Mouse (Mus musculus): ENCODE data around the gene Cnnm2. TPM values are rescaled to one million over a fixed set of nuclear protein-coding genes. Genes with fewer than 3 reads are reported as not detected.
A peak's percentile ranks its signal among the peaks of the same experiment; 100 is the strongest.
"Not testable (repeated sequence)": the region's sequence is repeated elsewhere in the genome, so short reads cannot be mapped to it uniquely, and the experiment has no call there.

The Cnnm2 gene
- total RNA-seq, 1 experiment from 2014 or later: 8.4 TPM

DNA sequence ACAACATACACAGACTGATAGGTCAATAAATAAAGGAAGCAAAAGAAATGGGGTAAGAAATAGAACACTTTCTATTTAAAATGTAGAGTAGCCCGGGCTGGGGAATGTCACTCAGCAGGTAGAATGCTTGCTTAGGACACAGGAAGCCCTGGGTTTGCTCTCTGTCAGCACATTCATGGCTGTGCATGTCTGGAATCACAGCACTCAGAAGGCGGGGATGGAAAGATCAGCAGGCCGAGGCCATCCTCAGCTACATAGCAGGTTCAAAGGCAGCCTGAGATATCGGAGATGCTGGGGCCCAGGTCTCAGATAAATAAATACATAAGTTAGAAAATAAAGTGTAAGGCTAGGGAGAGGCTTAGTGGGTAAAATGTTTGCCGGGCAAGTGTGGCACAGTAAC is 9.2 kb upstream of the Cnnm2 start:
- no peak for ATAC-seq (replicated peaks in 1 of 2; ENCODE audit: insufficient read depth in 1 of 2, low FRiP score in 2 of 2, low TSS enrichment in 1 of 2, low read depth in 1 of 2, poor library complexity in 2 of 2, severe bottlenecking in 2 of 2)

DNA sequence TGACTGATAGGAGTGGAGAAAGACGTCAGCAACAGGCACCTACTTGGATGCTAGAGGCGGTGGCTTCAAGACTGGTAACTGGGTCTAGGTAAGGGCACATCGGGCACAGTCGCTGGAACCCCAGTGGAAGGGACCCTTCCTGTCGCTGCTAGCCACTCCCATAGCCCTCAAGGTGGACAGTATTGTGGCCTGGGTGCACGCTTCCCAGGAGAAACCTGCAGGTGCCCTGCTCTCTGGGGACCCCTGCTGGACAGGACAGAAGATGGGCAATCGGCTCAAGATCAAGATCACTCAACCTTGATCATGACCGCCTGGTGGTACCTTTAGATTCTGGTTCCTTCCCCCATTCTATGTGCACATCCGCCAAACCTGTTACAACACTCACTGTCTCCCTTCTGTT is 6.3 kb upstream of the Cnnm2 start:
- peak; percentile 37 to 48; a peak in 2 of 4 replicates for ATAC-seq (replicated peaks in 1 of 2; ENCODE audit: insufficient read depth in 1 of 2, low FRiP score in 2 of 2, low TSS enrichment in 1 of 2, low read depth in 1 of 2, poor library complexity in 2 of 2, severe bottlenecking in 2 of 2)

DNA sequence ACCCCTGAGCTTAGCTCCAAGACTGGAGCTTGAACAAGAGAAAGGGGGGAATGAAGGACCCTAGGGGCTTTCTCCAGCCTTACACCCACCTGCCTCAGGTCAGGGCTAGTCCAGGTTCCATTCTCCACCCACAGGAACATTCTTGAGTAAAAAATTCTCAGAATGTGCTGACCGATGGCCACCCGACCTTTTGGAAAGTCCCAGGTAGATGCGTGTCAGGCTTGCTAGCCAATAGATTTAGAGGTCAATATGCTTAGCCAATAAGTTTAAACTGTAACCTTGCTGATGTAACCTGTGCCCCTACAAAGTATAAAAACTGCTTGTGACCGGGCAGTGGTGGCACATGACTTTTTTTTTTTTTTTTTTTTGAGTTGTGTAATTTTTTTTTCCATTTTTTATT is 5.2 kb upstream of the Cnnm2 start:
- ATAC-seq (replicated peaks in 1 of 2; ENCODE audit: insufficient read depth in 1 of 2, low FRiP score in 2 of 2, low TSS enrichment in 1 of 2, low read depth in 1 of 2, poor library complexity in 2 of 2, severe bottlenecking in 2 of 2): no peak

DNA sequence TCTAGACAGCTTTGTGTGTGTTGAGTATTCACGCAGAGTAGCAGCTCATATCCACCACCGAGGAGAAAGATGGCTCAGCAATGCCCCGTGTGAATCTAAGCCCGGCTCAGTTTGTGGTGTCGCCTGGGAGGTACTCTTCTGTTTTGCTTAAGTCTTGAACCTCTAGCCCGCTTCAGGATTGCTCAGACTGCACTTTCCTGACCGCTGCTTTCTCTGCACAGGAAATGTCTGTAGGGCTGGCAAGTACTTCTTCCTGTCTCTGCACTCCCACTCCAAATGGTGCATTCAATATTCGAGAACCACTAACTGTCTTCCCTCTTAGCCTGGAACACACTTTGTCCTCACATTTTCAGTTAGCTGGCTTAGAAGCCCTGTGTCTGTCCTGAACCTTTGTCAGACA is 2.3 kb upstream of the Cnnm2 start:
- ATAC-seq (replicated peaks in 1 of 2; ENCODE audit: insufficient read depth in 1 of 2, low FRiP score in 2 of 2, low TSS enrichment in 1 of 2, low read depth in 1 of 2, poor library complexity in 2 of 2, severe bottlenecking in 2 of 2): no peak; a peak in 1 of 4 replicates

DNA sequence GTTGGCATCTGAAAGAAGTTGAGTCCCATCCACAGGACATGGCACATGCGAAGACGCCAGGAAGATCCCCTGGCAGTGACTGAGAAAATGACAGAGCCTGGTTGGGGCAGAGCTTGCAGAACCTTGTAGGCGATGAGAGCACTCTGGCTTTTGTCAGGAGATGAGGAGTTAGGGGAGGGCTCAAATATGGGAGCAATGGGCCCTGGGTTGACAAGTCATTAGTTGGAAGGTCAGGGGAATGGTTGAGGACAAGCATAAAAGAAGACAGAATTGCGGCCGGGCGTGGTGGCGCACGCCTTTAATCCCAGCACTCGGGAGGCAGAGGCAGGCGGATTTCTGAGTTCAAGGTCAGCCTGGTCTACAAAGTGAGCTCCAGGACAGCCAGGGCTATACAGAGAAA is 1.5 kb upstream of the Cnnm2 start:
- not testable (repeated sequence) for ATAC-seq (replicated peaks in 1 of 2; ENCODE audit: insufficient read depth in 1 of 2, low FRiP score in 2 of 2, low TSS enrichment in 1 of 2, low read depth in 1 of 2, poor library complexity in 2 of 2, severe bottlenecking in 2 of 2)

DNA sequence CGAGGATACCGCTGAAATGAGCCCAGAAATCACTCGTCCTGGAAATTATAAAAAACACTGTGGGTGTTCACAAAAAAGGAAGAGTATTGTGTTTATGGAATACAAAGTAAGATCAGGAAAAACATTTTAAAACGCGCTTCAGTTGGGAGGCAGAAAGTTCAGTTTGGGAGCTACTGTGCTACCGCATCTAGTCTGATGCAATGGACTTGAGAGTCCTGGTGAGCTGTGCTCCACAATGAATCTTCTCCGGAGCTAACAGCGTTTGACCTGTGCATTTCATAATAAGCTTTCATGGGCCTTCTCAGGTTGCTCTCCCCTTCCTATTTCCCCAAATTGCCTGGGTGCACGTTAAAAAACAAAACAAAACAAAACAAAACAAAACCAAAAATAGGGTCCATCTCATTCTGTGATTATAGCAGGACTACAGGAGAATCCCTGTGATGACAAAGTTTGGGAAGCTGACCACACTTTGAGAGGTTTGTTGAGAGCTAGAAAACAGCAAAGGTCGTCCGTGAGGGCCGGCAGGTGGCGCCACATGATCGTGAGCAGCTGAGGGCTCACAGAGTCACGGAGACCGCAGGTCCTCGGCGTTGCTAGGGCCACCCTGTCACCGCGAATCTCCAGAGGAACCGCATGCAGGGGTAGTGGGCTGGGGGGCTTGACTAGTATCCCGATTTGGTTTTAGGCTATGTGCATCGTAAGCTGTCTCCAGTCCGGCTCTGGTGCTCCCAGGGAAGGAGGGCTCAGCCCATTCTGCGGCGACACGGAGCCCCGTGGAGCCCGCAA is 828 bp upstream of the Cnnm2 start:
- ATAC-seq (replicated peaks in 1 of 2; ENCODE audit: insufficient read depth in 1 of 2, low FRiP score in 2 of 2, low TSS enrichment in 1 of 2, low read depth in 1 of 2, poor library complexity in 2 of 2, severe bottlenecking in 2 of 2): peak; percentile 29 to 59; a peak in 3 of 4 replicates

DNA sequence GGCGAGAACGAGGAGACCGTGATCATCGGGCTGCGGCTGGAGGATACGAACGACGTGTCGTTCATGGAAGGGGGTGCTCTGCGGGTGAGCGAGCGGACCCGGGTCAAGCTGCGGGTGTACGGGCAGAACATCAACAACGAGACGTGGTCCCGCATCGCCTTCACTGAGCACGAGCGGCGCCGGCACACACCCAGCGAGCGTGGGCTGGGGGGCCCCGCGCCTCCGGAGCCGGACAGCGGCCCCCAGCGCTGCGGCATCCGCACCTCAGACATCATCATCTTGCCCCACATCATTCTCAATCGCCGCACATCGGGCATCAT is 535 bp downstream of the Cnnm2 start:
- ATAC-seq (replicated peaks in 1 of 2; ENCODE audit: insufficient read depth in 1 of 2, low FRiP score in 2 of 2, low TSS enrichment in 1 of 2, low read depth in 1 of 2, poor library complexity in 2 of 2, severe bottlenecking in 2 of 2): no peak

DNA sequence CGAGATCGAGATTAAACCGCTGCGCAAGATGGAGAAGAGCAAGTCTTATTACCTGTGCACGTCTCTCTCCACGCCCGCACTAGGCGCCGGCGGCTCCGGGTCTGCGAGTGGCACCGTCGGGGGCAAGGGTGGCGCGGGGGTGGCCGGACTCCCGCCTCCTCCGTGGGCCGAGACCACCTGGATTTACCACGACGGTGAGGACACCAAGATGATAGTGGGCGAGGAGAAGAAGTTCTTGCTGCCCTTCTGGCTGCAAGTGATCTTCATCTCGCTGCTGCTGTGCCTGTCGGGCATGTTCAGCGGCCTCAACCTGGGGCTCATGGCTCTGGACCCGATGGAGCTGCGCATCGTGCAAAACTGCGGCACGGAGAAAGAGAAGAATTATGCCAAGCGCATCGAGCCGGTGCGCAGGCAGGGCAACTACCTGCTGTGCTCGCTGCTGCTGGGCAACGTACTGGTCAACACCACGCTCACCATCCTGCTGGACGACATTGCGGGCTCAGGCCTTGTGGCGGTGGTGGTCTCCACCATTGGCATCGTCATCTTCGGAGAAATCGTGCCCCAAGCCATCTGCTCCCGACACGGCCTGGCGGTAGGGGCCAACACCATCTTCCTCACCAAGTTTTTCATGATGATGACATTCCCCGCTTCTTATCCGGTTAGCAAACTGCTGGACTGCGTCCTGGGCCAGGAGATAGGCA is 1.0 kb downstream of the Cnnm2 start:
- ATAC-seq (replicated peaks in 1 of 2; ENCODE audit: insufficient read depth in 1 of 2, low FRiP score in 2 of 2, low TSS enrichment in 1 of 2, low read depth in 1 of 2, poor library complexity in 2 of 2, severe bottlenecking in 2 of 2): no peak

DNA sequence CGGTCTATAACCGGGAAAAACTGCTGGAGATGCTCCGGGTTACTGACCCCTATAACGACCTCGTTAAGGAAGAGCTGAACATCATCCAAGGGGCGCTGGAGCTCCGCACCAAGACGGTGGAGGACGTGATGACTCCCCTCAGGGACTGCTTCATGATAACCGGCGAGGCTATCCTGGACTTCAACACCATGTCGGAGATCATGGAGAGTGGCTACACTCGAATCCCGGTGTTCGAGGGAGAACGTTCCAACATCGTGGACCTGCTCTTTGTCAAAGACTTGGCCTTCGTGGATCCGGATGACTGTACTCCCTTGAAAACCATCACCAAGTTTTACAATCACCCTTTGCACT is 1.6 kb downstream of the Cnnm2 start:
- ATAC-seq (replicated peaks in 1 of 2; ENCODE audit: insufficient read depth in 1 of 2, low FRiP score in 2 of 2, low TSS enrichment in 1 of 2, low read depth in 1 of 2, poor library complexity in 2 of 2, severe bottlenecking in 2 of 2): no peak

DNA sequence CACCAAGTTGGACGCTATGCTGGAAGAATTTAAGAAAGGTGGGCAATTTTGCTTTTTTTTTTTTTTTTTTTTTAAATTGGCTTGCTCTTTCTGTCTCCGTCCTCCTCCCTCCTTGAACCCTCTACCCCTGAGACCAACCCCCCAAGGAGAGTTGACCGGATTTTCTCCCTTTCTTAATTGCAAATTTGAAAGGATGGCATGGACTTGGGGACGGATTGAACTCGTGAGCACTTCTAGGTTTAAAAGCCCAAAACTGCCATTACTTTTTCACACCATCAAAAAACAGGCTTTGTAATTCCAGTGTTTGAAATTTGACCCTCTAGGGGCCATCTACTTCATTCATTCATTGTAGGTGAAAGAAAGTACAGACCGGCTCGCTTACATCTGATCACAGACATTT is 2.0 kb downstream of the Cnnm2 start:
- ATAC-seq (replicated peaks in 1 of 2; ENCODE audit: insufficient read depth in 1 of 2, low FRiP score in 2 of 2, low TSS enrichment in 1 of 2, low read depth in 1 of 2, poor library complexity in 2 of 2, severe bottlenecking in 2 of 2): no peak

DNA sequence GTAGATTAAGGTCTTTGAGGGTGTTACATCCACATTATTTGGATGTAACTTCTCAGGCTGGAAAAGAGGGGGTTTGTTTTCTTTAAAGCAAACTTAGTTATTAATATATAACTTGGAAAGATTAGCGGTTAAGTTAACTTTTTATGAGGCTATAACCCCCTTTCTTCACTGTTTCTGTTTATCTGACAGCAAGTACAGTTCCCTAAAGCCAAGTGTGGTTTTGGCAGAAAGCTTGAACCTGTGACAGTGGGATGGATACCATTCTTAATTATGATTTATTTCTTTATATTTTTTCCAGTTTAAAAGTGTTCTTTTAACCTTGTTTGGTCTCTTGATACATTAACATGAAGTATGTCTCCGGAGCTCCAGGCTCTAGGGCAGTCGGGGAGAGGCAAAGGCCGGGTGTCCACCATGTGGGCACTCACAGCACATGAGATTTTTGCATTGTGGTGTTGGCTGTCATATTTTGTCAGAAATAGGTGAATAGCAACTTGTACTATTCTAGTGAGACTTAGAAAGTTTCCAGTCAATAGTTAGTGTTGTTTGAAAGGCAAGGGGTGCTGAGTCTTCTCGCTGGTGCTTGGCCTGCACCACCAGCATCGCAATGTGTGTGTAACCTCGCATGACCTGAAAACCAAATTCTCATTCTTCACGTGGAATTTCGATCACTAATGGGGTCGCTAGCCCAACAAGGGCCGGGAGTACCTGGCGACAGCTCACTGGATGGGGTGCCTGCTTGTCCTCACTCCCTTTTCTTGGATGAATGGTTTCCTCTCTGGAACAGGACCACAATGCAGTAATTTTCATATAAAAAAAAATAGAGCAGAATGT is 2.8 kb downstream of the Cnnm2 start:
- ATAC-seq (replicated peaks in 1 of 2; ENCODE audit: insufficient read depth in 1 of 2, low FRiP score in 2 of 2, low TSS enrichment in 1 of 2, low read depth in 1 of 2, poor library complexity in 2 of 2, severe bottlenecking in 2 of 2): no peak

DNA sequence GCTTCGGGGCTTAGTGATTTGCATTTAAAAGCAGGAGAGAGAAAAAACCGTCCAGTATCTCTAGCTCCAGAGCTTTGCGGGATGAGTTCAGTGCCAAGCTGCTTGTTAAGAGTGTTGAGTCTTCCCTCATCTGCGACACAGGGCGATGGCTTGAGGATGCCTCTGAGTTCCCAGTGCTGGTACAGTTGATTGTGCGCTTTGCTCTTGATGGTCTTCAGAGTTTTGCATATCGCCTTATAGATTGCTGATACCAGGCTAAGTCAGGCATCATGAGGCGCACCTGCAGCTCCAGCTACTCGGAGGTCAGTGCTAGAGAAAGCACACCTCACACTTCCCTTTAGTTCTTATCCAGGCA is 3.3 kb downstream of the Cnnm2 start:
- ATAC-seq (replicated peaks in 1 of 2; ENCODE audit: insufficient read depth in 1 of 2, low FRiP score in 2 of 2, low TSS enrichment in 1 of 2, low read depth in 1 of 2, poor library complexity in 2 of 2, severe bottlenecking in 2 of 2): no peak

DNA sequence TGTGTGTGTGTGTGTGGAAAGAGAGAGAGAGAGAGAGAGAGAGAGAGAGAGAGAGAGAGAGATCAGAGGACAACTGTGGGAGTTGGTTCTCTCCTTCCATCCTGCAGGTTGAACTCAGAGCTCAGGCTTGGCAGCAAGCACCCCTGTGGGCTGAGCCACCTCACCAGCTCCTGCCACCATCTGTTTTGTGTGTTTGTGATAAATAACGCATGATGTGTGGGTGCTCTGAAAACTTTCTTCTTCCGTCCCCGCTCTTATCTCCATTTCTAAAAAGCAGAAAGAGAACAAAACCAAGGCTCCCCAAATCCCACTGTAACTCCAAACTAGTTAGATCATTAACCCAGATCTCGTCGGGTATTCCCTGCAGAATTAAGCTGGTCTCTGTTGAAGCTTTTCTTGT is 4.7 kb downstream of the Cnnm2 start:
- ATAC-seq (replicated peaks in 1 of 2; ENCODE audit: insufficient read depth in 1 of 2, low FRiP score in 2 of 2, low TSS enrichment in 1 of 2, low read depth in 1 of 2, poor library complexity in 2 of 2, severe bottlenecking in 2 of 2): no peak

DNA sequence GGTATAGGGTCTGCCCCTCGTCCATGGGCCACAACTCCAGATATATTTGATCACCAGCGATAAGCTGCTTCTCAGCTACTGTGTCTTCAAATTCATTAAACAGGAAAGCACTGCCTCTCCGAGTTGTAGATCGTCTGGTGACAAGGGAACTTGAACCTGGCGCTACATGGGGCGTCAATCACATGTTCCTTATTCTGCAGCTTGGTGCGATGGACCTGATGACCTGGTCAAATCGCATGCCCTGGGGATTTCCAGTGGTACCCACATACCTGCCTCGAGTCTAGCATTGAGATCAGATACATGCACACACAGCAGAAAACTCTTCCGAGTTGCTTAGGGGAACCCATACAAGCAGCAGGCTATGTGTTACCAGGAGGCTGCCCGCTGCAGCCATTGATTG is 8.4 kb downstream of the Cnnm2 start:
- no peak for ATAC-seq (replicated peaks in 1 of 2; ENCODE audit: insufficient read depth in 1 of 2, low FRiP score in 2 of 2, low TSS enrichment in 1 of 2, low read depth in 1 of 2, poor library complexity in 2 of 2, severe bottlenecking in 2 of 2)

DNA sequence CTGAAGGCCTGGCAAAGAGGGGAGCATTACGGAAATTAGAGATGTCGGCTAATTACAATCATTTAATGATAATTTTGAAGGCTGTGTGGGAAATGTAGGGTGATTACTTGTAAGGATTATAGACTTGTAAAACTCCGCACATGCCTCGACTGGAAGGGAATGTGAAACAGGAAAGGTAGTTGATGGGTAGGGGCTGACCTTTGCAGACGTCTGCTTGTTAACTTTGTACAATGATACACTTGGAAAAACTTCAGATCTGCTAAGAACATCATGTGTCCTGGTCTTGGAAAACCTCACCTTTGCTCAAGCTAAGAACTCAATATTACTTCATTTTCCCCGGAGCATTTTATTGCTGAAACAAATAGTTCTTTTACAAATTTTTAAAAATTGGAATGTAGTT is 10.4 kb downstream of the Cnnm2 start:
- ATAC-seq (replicated peaks in 1 of 2; ENCODE audit: insufficient read depth in 1 of 2, low FRiP score in 2 of 2, low TSS enrichment in 1 of 2, low read depth in 1 of 2, poor library complexity in 2 of 2, severe bottlenecking in 2 of 2): no peak

DNA sequence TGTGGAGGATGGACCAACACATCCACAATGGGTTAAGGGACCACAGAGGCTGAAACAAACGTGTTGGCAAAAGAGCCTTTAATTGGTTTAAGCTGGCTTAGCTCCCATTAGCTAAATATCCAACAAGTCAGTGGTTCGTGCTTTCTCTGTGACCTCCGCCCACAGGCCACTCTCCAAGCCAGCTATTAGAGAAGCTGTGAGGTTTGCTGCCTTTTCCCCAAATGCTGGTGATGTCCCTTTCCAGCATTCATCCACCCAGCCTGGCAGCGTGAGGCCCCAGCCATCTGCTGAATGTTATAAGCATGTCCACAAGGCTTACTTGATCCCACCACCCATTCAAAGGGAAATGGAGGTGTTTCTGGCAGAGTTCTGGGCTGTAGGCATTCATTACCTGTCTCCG is 15.0 kb downstream of the Cnnm2 start:
- ATAC-seq (replicated peaks in 1 of 2; ENCODE audit: insufficient read depth in 1 of 2, low FRiP score in 2 of 2, low TSS enrichment in 1 of 2, low read depth in 1 of 2, poor library complexity in 2 of 2, severe bottlenecking in 2 of 2): no peak

DNA sequence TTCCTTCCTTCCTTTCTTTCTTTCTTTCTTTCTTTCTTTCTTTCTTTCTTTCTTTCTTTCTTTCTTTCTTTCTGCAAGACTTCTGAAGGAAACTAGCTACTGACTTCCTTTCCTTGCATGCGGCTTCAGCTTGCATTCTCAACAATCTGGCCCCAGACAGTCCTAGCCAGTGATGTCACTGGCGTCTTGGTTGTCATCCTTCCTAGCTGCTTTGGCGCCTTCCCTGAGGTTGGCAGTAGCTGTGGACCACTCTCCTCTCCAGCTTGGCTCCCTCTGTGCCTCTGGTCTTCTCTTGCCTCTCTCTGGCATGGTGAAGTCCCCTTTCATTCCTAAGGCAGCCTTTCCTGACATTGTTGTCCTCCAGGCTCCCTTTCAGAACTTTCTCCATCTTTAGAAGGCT is 15.5 kb downstream of the Cnnm2 start:
- ATAC-seq (replicated peaks in 1 of 2; ENCODE audit: insufficient read depth in 1 of 2, low FRiP score in 2 of 2, low TSS enrichment in 1 of 2, low read depth in 1 of 2, poor library complexity in 2 of 2, severe bottlenecking in 2 of 2): no peak

DNA sequence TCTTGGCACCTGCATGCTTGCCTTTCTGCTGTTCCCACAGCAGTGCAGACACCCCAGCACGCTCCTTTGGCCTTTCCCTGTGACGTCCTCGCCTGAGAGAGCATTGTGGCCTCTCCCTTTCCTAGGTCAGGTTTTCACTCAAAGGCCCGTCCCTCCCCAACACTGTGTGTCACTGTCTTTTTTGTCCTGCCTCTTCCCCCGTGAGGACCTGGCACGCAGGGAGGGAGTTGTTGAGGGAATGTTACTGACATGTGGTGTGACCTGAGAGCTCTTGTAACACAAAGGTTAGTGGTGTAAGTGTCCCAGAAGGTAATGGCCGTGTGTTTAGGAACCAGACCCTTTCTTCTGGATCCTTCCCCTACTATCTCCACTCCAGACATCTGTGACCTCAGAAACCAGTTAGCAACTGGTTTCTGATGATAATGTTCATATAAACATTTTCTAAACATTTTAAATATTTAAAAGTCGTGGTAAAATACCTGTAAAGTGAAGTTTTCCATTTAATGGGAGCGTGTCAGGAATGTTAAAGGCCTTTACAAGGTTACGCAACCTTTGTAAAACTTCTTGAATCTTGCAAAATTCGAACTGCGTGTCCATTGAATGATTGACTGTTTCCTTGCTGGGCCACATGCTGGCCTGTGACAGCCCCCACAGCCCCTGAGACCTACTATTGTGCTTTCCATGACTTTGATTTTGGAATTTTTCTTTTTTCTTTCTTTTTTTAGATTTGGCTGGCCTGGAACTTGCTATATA is 16.7 kb downstream of the Cnnm2 start:
- ATAC-seq (replicated peaks in 1 of 2; ENCODE audit: insufficient read depth in 1 of 2, low FRiP score in 2 of 2, low TSS enrichment in 1 of 2, low read depth in 1 of 2, poor library complexity in 2 of 2, severe bottlenecking in 2 of 2): no peak

Measured in hematopoietic stem cell, adult 5-6 weeks (primary cell).